Mouse (Mus musculus) liver, embryonic 14.5 days (tissue): ENCODE measurements around the gene Msi2. TPM values are rescaled to one million over a fixed set of nuclear protein-coding genes. Genes with fewer than 3 reads are reported as not detected.

Experiments
- ATAC-seq: fragments of 200-750 bp; cut with Nextera tagmentation; 2 replicates; pipeline ENCODE4 v1.8.0; 2017; ENCODE audit warnings: moderate number of reproducible peaks, mild to moderate bottlenecking, moderate library complexity; ENCODE audit not compliant: insufficient read depth
- DNase-seq, 3 experiments: peaks; one replicate each; pipeline ENCODE4 v3.0.0-alpha.2; 2012 to 2013; ENCODE audit warnings: low read depth in 3 of 3, low spot score in 3 of 3
- H3K27ac ChIP-seq: fragments of 300-500 bp; sonication (generic); 2 replicates; pipeline ENCODE4 v1.5.1; 2014; ENCODE audit warnings: moderate library complexity, mild to moderate bottlenecking, control low read depth, inconsistent platforms
- H3K27me3 ChIP-seq: fragments of 300-500 bp; sonication (generic); 2 replicates; pipeline ENCODE4 v1.6.1; 2014; ENCODE audit warnings: mild to moderate bottlenecking, low read length, moderate library complexity; ENCODE audit not compliant: control insufficient read depth, insufficient read depth
- H3K36me3 ChIP-seq: fragments of 300-500 bp; sonication (generic); replicated peaks from 2 replicates; pipeline ENCODE4 v1.6.1; 2014; ENCODE audit warnings: low read depth; ENCODE audit not compliant: control insufficient read depth, insufficient read depth
- H3K4me1 ChIP-seq, 2 experiments: fragments of 200-500 bp in 1 of 2; fragments of 300-500 bp in 1 of 2; sonication (generic) in 1 of 2; replicated peaks; 2 replicates each; pipeline ENCODE4 v1.6.1; 2012 to 2014; ENCODE audit warnings: antibody characterized with exemption in 1 of 2, inconsistent platforms in 1 of 2, low read length in 1 of 2; ENCODE audit not compliant: control insufficient read depth in 2 of 2, insufficient read depth in 2 of 2
- H3K4me2 ChIP-seq: fragments of 300-500 bp; sonication (generic); 2 replicates; pipeline ENCODE4 v1.6.1; 2014; ENCODE audit warnings: low read depth, mild to moderate bottlenecking, control low read depth, moderate library complexity
- H3K4me3 ChIP-seq, 2 experiments: fragments of 200-500 bp in 1 of 2; fragments of 300-500 bp in 1 of 2; sonication (generic) in 1 of 2; 2 replicates each; pipeline ENCODE4 v1.5.1; 2012 to 2014; ENCODE audit warnings: low read depth in 2 of 2, low read length in 2 of 2, mild to moderate bottlenecking in 2 of 2, control low read depth in 1 of 2, inconsistent platforms in 1 of 2, moderate library complexity in 1 of 2; ENCODE audit not compliant: insufficient read depth in 1 of 2
- H3K9ac ChIP-seq: fragments of 300-500 bp; sonication (generic); replicated peaks from 2 replicates; pipeline ENCODE4 v1.6.1; 2014; ENCODE audit warnings: mild to moderate bottlenecking, control low read depth, moderate library complexity
- H3K9me3 ChIP-seq: fragments of 300-500 bp; sonication (generic); 2 replicates; pipeline ENCODE4 v1.6.1; 2016; ENCODE audit warnings: low read length, mixed read lengths; ENCODE audit not compliant: control insufficient read depth
- CTCF ChIP-seq: IDR thresholded peaks from 2 replicates; pipeline ENCODE4 v1.5.1; 2016; ENCODE audit warnings: antibody characterized with exemption, low read depth, control low read depth
- EP300 ChIP-seq: IDR thresholded peaks from 2 replicates; pipeline ENCODE4 v1.6.1; 2016; ENCODE audit warnings: antibody characterized with exemption, low read depth
- WGBS: fragments of 180-500 bp; shearing (Covaris S2); extraction: QIAGEN DNeasy Blood & Tissue Kit; methylation state at CpG from one replicate; pipeline ENCODE4 v1.1.7; 2014; ENCODE audit not compliant: insufficient replicate concordance; 5-methylcytosine and 5-hydroxymethylcytosine counted together
- polyA plus RNA-seq, 2 experiments: library from polyadenylated mRNA; depleted of rRNA in 1 of 2; stranded (reverse) in 1 of 2; unstranded in 1 of 2; fragments of >200 nt; fragmentation: Nextera tagmentation in 1 of 2; extraction: Ambion mirVana in 1 of 2; gene quantifications; 2 replicates each; pipeline versions ENCODE4 v1.2.1 to v1.2.3; 2012 to 2014

Gene Msi2
- polyA plus RNA-seq, 2 experiments: 2.1 to 6.2 TPM

DNA sequence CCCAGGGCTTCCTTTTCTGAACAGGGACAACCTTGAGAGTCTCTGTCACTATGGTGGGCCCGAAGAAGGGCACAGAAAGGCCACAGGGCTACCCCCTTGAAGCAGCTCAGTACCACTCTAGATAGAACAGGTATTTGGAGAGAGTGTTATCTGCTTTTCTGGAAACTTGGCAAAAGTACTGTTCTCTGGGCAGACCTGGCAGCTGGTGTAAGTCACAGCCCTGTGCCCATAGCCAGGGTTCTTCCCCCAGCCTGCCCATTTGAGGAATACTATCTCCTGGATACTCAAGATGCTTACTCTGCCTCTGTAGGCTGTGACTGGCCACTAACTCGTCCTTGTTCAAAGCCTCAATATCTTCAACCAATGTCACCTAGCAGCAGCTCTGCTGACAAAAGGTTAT is 338.7 kb downstream of the Msi2 start:
- Histone ChIP-seq H3K9ac (no peak overlapping the region), H3K4me2 (no peak overlapping the region), H3K27ac (no peak overlapping the region), H3K4me1 (0 out of 4 replicates have a peak, but pooled peaks cover 0 to 2% of the 10 kb centered on the region in 2 experiments), H3K36me3 (no peaks in the 10 kb centered on the region), H3K4me3 (no peak overlapping the region), H3K27me3 (no peaks in the 10 kb centered on the region), H3K9me3 (no peaks in the 10 kb centered on the region)
- no peak for TF ChIP-seq CTCF
- no peak for TF ChIP-seq EP300
- ATAC-seq (no peak), DNase-seq (no peak)
- WGBS: 69% methylated on average over 2 of the region's 2 CpGs

- Histone ChIP-seq H3K27me3 (no peaks in the 10 kb centered on the region), H3K4me1 (peaks cover 0 to 2% of the 10 kb centered on the region in 2 experiments; a peak in 1 of 4 replicates), H3K9ac (no peak overlapping the region), H3K9me3 (no peaks in the 10 kb centered on the region), H3K4me3 (no peak overlapping the region), H3K36me3 (no peaks in the 10 kb centered on the region), H3K4me2 (no peak overlapping the region), H3K27ac (no peak overlapping the region)
- DNase-seq (no peak), ATAC-seq (no peak)
- WGBS: 62% methylated on average over 9 of the region's 9 CpGs
- TF ChIP-seq EP300 (no peak), CTCF (no peak)
Observed at GRCm38 (mm10) chr11:88378686-88379339, 339.5 kb downstream of the Msi2 start.

DNA sequence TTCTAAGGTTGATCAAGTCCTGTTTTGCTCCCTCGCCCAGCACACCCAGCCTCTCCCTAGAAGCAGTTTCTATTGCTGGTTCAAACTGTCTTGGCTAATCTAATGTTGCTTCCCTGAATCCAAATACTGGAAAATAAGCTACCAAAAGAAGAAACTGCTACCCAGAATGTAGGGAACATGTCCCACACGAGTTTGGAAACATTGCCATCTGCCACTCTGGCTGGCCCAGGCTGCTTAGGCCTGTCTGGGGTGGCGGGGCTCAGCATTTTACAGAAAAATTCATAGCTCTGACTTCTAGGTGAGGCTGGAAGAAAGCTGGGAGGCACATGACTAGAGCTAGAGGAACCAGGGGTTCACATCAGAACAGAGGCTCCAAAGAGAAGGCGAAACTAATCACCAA is 345.7 kb downstream of the Msi2 start:
- no peak for DNase-seq
- Histone ChIP-seq H3K9ac (no peak overlapping the region), H3K4me2 (no peak overlapping the region), H3K27ac (no peak overlapping the region), H3K27me3 (no peaks in the 10 kb centered on the region), H3K9me3 (no peaks in the 10 kb centered on the region), H3K36me3 (no peaks in the 10 kb centered on the region), H3K4me1 (peaks cover 4 to 8% of the 10 kb centered on the region in 2 experiments; a peak in 3 of 4 replicates), H3K4me3 (no peak overlapping the region)
- ATAC-seq: no peak
- no peak for TF ChIP-seq CTCF
- no peak for TF ChIP-seq EP300
- 61% methylated on average over 4 of the region's 4 CpGs for WGBS

DNA sequence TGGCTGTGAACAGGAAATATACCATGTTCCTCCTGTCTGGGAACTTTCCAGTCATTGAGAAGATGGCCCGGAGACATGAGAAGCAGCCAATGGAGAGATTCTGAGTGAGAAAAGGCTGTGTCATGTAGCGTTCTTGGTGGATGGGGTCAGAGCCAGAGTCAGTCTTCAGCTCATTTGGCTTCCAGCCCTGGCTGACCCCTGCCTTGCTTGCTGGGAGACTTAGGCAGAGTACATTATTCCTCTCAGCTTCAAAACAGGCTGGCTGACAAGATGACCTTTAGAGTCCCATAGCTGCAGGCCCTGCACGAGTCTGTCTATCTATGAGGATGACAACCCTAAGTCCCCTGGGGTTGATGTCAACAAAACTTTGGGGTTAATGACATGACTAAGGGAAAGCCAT is 348.4 kb downstream of the Msi2 start:
- H3K36me3 ChIP-seq: no peaks in the 10 kb centered on the region
- no peak overlapping the region for H3K27ac ChIP-seq
- peaks cover 7 to 19% of the 10 kb centered on the region in 2 experiments for H3K4me1 ChIP-seq
- ATAC-seq (no peak), DNase-seq (no peak)
- no peak overlapping the region for H3K9ac ChIP-seq
- H3K4me3 ChIP-seq: no peak overlapping the region
- TF ChIP-seq EP300 (no peak), CTCF (no peak)
- WGBS: 61% methylated on average over 3 of the region's 3 CpGs
- no peak overlapping the region for H3K4me2 ChIP-seq
- H3K9me3 ChIP-seq: no peaks in the 10 kb centered on the region
- H3K27me3 ChIP-seq: no peaks in the 10 kb centered on the region

DNA sequence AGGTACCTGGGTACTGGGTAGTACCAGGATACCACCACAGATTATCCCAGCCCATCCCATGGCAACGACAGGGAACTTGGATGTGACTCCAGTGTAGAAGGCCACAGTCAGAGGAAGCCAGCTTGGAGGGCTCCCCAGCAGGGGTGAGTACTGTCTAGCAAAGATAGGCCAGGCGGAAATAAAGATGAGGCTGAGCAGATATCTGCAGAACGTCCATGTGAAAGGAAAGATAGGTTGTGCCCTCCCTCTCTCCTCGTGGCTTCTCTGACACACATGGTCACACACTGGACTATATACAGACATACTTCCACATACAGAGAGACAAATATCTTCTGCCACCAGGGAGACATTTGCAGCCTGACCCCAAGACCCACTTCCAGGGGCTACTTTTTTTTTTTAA is 350.8 kb downstream of the Msi2 start:
- DNase-seq (peak in 2 of 3 experiments; percentile 16 to 24), ATAC-seq (peak; percentile 86)
- Histone ChIP-seq H3K4me3 (no peak overlapping the region), H3K4me1 (peaks cover 7 to 19% of the 10 kb centered on the region in 2 experiments), H3K27ac (no peak overlapping the region), H3K9me3 (no peaks in the 10 kb centered on the region), H3K27me3 (no peaks in the 10 kb centered on the region), H3K9ac (no peak overlapping the region), H3K36me3 (no peaks in the 10 kb centered on the region), H3K4me2 (no peak overlapping the region)
- WGBS: 11% methylated on average over 4 of the region's 4 CpGs
- TF ChIP-seq CTCF (no peak), EP300 (peak; percentile 76)
